Mouse (Mus musculus) kidney, adult 8-10 months (tissue): Measurements from ENCODE around the gene Htra2.

Experiments used
- DNase-seq, 2 experiments: peaks; one replicate each; pipeline ENCODE4 v3.0.0; 2022

The Htra2 gene

GRCm38 (mm10) chr6:83054871-83055431 lies at the start of gene Htra2:
Gene Htra2 (minus strand): TSS chr6:83055273.
- DNase-seq: no peak

- no peak for DNase-seq
These were observed 49.1 kb upstream of the Htra2 start for GRCm38 (mm10) chr6:83104158-83104557.

GRCm38 (mm10) chr6:83103130-83103650 lies 48.1 kb upstream of the Htra2 start:
- no peak for DNase-seq

- DNase-seq: peak in 1 of 2 experiments; percentile 64
These were observed 46.8 kb upstream of the Htra2 start for GRCm38 (mm10) chr6:83101688-83102556.

GRCm38 (mm10) chr6:83101316-83101687 lies 46.2 kb upstream of the Htra2 start, which contains the start of the genes Ccdc142 and Gm42688:
Gene Ccdc142 (plus strand): TSS chr6:83101601.
Gene Gm42688 (plus strand): TSS chr6:83101617.
- peak; percentile 94 to 95 for DNase-seq

GRCm38 (mm10) chr6:83098411-83098810 lies 43.3 kb upstream of the Htra2 start:
- peak; percentile 77 to 85 for DNase-seq

DNA sequence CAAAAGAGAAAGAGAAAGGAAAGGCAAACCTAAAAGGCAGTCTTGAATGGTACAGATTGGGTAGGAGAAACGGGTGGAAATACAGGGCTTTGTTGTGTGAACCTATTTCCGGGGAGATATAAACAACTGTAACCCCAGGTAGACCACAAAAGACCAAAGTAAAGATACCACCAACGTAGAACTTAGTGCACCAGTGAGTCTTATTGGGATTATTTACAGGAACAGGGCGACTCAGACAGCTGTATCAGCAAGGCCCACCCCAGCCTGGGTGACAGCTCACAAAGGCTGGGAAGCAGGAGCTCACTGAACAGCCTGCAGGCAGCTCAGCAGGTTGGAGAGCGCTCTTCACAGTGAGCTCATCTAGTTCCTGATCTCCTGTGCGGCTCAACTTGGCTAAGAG lies 40.9 kb upstream of the Htra2 start:
- DNase-seq: no peak

GRCm38 (mm10) chr6:83092416-83093127 lies 37.5 kb upstream of the Htra2 start:
- no peak for DNase-seq

DNA sequence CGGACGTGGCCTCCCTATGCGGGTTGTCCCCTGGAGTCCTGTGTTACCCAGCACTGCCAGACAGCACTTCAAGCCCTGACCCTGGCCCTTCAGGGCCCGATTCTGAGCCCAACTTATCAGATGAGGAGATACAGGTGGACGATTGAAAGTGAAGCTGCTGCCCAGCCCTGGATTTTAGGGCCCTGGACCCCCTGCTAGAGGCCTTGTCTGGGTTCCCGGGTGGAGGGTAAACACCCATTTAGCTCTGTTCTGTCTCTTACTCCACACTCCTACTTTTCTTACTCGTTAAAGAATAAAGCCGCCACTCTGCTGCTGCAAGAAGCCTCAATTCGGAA lies 32.8 kb upstream of the Htra2 start:
- DNase-seq: no peak

GRCm38 (mm10) chr6:83087205-83087925 lies 32.3 kb upstream of the Htra2 start:
- DNase-seq: peak in 1 of 2 experiments; percentile 34

DNA sequence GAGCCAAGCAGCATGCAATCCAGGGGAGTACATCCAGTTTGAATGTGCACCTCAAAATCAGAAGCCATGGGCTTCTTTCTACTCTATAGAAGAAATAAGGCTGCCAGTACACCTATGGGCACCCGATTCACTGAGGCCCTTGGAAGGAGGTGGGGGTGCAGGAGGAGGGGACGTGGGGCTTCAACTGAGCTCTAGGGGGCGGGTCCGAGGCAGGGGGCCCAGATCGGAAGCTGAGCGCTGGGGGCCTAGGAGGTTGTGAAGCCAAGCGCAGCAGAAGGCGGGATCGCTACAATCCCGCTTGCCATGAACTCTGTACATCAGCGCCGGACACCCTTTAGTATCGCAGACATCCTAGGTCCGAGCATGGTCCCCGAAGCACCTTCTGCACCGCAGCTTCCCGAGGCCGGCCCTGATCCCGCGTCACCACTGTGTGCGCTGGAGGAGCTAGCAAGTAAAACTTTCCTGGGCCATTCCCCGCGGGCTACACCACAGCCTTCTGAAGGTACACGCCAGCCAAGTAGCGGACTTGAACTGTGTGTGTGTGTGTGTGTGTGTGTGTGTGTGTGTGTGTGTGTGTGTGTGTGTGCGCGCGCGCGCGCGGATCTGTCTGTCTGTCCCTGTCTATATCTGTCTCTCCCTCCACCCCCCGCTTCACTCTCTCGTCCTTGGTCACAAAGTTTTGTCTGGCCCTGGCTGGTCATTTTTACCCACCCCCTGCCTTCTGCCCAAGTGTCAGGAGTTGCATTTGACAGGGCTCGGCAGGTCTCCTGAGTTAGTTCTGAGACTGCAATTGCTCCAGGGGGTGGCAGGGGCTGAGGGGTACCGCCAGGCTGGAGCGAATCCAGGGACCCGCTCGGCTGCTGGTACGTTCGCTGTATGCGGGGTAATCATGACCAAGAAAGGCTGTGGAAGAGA lies 31.3 kb upstream of the Htra2 start, which contains the start of gene Lbx2:
Gene Lbx2 (plus strand): TSS at position 247 of the 915 bp plus-strand sequence.
- DNase-seq: no peak

DNA sequence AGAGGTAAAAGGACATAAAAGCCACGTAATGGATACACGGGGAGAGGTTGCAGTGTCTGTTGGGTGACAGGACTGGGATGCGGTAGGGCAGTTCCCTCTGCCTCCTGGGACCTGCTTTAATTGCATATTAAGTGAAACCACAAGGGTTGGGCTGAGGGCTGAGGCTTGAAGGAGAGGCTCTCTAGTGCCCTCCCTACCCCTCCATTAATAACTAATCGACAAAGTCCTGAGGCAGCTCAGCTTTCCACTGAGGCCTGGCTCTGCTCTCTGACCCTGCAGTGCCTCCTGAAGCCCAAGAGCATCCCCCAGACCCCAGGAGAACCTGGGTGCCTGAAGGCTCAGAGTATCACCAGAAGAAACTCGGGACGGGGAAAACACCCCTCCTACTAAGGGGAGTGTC lies 29.4 kb upstream of the Htra2 start:
- DNase-seq: no peak

DNA sequence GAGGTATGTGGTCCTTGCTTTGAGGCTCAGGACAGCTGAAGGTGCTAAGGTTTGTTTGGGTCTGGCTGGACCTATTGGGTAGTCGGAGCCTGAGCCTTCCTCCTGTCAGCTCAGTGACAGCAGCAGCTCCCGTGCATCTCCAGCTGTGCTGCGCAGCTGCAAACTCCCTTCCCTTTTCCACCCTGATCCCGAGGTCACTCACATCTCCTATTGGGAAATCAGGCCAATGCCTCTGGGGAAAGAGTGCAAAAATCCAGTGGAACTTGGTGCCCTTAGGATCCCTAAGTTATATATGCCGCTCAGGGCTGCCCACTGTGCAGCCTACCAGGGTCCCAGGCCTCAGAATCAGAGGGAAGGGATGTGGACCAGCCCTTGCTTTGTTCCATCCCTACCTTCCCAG lies 28.4 kb upstream of the Htra2 start:
- no peak for DNase-seq

DNA sequence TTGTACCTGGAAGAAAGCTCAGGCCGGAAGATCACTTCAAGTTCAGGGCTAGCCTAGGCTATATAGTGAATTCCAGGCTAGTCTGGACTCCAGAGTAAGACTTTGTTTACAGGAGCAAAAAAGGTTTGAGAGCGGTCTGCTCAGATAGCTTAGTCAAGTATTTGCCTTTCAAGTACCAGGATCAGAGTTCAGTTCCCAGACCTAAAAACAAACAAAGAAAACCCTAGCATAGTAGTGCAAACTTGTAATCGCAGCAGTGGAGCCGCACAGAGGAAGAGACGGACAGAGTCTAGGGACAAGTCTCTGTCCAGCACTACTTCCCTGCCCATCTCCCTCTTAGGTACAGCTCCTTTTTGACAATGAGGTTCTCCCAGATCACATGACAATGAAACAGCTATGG lies 25.1 kb upstream of the Htra2 start:
- DNase-seq: no peak

- DNase-seq: peak; percentile 99 to 100
These were observed 23.3 kb upstream of the Htra2 start for GRCm38 (mm10) chr6:83078324-83078858.

- DNase-seq: peak in 1 of 2 experiments; percentile 39
These were observed 22.7 kb upstream of the Htra2 start, which contains the start of gene Pcgf1 for GRCm38 (mm10) chr6:83077630-83078323. Gene Pcgf1 (plus strand): TSS chr6:83077869.

DNA sequence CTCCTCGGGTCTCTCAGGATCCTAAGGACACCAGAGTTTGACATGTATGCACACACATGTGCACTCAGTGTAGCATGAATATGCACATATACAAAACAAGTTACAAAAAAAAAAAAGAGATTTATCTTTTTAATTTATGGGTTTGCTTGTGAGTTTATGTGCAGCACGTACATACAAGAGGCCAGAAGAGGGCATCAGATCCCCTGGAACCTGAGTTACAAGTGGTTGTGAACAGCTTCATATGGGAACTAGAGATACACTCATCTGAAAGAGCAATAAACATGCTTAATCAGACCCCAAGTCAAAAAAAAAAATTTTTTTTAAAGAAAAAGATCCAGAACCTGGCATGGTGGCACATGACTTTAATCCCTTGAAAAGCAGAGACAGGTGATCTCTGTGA lies 19.9 kb upstream of the Htra2 start:
- DNase-seq: no peak

GRCm38 (mm10) chr6:83071220-83071619 lies 16.1 kb upstream of the Htra2 start:
- no peak for DNase-seq

GRCm38 (mm10) chr6:83070311-83071219 lies 15.5 kb upstream of the Htra2 start:
- no peak for DNase-seq

GRCm38 (mm10) chr6:83070247-83070310 lies 15.0 kb upstream of the Htra2 start, which contains the start of gene Tlx2:
Gene Tlx2 (minus strand): TSS chr6:83070293.
- no peak for DNase-seq
